Mouse (Mus musculus): ENCODE measurements around the gene Gabarap. TPM values are rescaled to one million over a fixed set of nuclear protein-coding genes. Genes with fewer than 3 reads are reported as not detected.

Gene Gabarap
- polyA plus RNA-seq, 1 experiment, result 719 TPM

DNA sequence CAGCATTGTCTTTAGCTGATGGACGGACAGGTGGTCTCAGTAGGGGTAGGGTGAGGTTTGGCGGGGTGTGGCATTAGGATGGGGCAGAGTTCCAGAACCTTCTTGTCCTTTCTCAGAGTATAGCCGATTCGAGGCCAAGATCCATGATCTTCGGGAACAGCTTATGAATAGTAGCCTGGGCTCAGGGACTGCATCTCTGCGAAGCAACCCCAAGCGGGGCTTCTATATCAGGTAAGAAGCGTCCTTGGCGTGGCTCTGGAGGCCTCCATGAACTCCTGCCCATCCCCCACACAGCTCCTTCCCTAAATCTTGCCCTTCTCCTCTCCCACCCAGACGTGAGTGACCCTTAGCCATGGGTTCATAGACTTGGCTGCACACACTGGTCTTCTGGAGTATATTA, 48.7 kb downstream of the Gabarap start:
- no peak for DNase-seq (ENCODE audit: low read depth, low spot score)
- 92% methylated on average over 10 of the region's 10 CpGs for WGBS

DNA sequence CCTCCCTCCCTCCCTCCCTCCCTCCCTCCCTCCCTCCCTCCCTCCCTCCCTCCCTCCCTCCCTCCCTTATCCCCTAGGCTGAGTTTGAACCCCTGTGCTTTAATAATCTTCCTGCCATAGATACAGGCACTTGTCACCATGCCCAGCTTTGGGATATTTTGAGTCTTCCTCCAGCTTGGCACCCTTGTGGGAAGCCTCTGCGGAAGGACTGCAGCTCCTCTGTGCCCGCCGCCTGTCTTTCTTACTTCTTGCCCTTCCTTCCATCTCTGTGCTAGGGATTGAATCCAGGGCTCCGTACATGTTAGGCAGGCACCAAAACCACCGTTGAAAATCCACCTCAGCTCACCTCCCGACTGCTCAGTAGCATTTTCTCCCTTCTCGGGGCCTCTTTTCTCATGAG, 49.2 kb downstream of the Gabarap start:
- no peak for DNase-seq (ENCODE audit: low read depth, low spot score)
- 88% methylated on average over 7 of the region's 7 CpGs for WGBS

DNA sequence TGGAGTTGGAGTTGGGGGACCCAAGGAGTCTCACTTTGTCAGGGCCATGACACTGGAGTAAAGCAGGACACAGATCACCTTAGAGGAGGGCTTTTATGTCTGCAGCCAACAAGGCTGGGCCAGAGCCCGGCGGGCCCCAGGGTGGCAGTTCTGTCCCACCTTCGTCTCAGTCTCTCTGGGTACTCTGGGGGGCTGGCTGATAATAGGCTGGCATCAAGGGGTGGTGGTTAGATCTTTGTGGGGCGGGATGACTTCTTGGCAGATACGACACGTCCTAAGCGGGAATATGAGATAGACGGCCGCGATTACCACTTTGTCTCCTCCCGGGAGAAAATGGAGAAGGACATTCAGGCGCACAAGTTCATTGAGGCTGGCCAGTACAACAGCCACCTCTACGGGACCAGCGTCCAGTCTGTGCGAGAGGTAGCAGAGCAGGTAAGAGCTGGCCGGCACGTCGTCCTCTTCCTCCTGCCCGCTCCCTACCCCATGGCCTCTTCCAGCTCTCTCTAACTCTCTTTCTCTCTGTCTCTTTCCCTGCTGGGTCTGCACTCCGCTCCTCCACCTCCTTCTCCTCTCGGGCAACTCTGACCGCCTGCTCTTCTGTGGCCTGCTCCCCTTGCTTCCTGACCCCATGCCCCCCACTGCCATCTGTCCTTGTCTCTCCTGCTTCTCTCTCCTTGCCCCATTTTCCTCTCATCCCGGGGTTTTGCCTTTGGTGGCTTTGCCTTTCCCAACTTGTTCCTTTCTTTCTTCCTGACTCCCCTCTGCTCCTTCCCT, 51.6 kb downstream of the Gabarap start:
- DNase-seq (ENCODE audit: low read depth, low spot score), result no peak
- WGBS, result 85% methylated on average over 23 of the region's 23 CpGs

DNA sequence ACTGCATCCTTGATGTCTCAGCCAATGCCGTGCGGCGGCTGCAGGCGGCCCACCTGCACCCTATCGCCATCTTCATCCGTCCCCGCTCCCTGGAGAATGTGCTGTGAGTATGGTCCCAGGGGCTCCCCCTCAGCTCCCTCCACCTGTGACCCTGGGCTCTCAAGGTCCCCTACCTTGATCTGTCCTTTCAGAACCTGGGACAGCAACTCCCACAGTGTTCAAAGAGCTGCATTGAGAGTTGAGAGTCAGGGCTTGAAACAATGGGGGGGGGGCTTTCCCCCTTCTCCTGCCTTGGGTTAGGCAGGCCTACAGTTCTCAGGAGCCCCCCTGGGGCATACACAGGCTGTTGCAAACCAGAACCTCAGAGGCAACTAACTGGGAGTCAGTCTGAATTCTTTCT, 52.7 kb downstream of the Gabarap start:
- 90% methylated on average over 7 of the region's 7 CpGs for WGBS
- no peak for DNase-seq (ENCODE audit: low read depth, low spot score)

Other genes with a start within 250 kb of the Gabarap start
- gene Polr2a, start 232.5 kb upstream of the Gabarap start, polyA plus RNA-seq (2012; rRNA removed), result 17.5 and 33.3 TPM in 2 replicates
- gene Slc35g3, start 229.2 kb upstream of the Gabarap start, polyA plus RNA-seq (2012; rRNA removed), result 0.07 TPM in 1 of 2 replicates, not detected in the other
- gene Zbtb4, start 225.2 kb upstream of the Gabarap start, polyA plus RNA-seq (2012; rRNA removed), result 7.5 and 10.7 TPM in 2 replicates
- gene Chrnb1, start 195.2 kb upstream of the Gabarap start, polyA plus RNA-seq (2012; rRNA removed), result 7.3 and 10.3 TPM in 2 replicates
- 2.8 and 4.4 TPM in 2 replicates for gene Fgf11, start 189.3 kb upstream of the Gabarap start, polyA plus RNA-seq (2012; rRNA removed)
- gene Tmem102, start 185.5 kb upstream of the Gabarap start, polyA plus RNA-seq (2012; rRNA removed), result 38.7 and 39.1 TPM in 2 replicates
- not detected in 2 replicates for gene Gm39566, start 175.8 kb upstream of the Gabarap start, polyA plus RNA-seq (2012; rRNA removed)
- not detected in 2 replicates for gene Spem2, start 172.7 kb upstream of the Gabarap start, polyA plus RNA-seq (2012; rRNA removed)
- gene Spem1, start 169.0 kb upstream of the Gabarap start, polyA plus RNA-seq (2012; rRNA removed), result 0.12 TPM in 1 of 2 replicates, not detected in the other
- gene Nlgn2, start 153.4 kb upstream of the Gabarap start, polyA plus RNA-seq (2012; rRNA removed), result 5.1 and 7.0 TPM in 2 replicates
- gene Tmem256, start 152.6 kb upstream of the Gabarap start, polyA plus RNA-seq (2012; rRNA removed), result 194 and 208 TPM in 2 replicates
- gene Plscr3, start 144.8 kb upstream of the Gabarap start, polyA plus RNA-seq (2012; rRNA removed), result 31.6 and 36.1 TPM in 2 replicates
- 28.8 and 34.4 TPM in 2 replicates for gene Tnk1, start 132.4 kb upstream of the Gabarap start, polyA plus RNA-seq (2012; rRNA removed)
- gene Tmem95, start 113.1 kb upstream of the Gabarap start, polyA plus RNA-seq (2012; rRNA removed), result not detected in 2 replicates
- 1.8 and 3.0 TPM in 2 replicates for gene Kctd11, start 109.7 kb upstream of the Gabarap start, polyA plus RNA-seq (2012; rRNA removed)
- gene Acap1, start 95.6 kb upstream of the Gabarap start, polyA plus RNA-seq (2012; rRNA removed), result 16.1 and 16.4 TPM in 2 replicates
- gene 2810408A11Rik, start 90.2 kb upstream of the Gabarap start, polyA plus RNA-seq (2012; rRNA removed), result 3.0 and 3.8 TPM in 2 replicates
- gene Neurl4, start 90.1 kb upstream of the Gabarap start, polyA plus RNA-seq (2012; rRNA removed), result 24.4 and 36.7 TPM in 2 replicates
- gene Gps2, start 77.3 kb upstream of the Gabarap start, polyA plus RNA-seq (2012; rRNA removed), result 69.2 and 79.9 TPM in 2 replicates
- gene Eif5a, start 69.2 kb upstream of the Gabarap start, polyA plus RNA-seq (2012; rRNA removed), result 619 and 694 TPM in 2 replicates
- 14.7 and 16.5 TPM in 2 replicates for gene Ybx2, start 55.3 kb upstream of the Gabarap start, polyA plus RNA-seq (2012; rRNA removed)
- 27.4 and 27.5 TPM in 2 replicates for gene Slc2a4, start 43.0 kb upstream of the Gabarap start, polyA plus RNA-seq (2012; rRNA removed)
- gene Cldn7, start 26.4 kb upstream of the Gabarap start, polyA plus RNA-seq (2012; rRNA removed), result 1,377 and 1,643 TPM in 2 replicates
- gene Ctdnep1, start 10.0 kb upstream of the Gabarap start, polyA plus RNA-seq (2012; rRNA removed), result 134 and 154 TPM in 2 replicates
- gene Elp5, start 8.6 kb upstream of the Gabarap start, polyA plus RNA-seq (2012; rRNA removed), result 70.5 and 78.1 TPM in 2 replicates
- gene Phf23, start 4.6 kb downstream of the Gabarap start, polyA plus RNA-seq (2012; rRNA removed), result 16.3 and 17.3 TPM in 2 replicates
- gene Dvl2, start 9.5 kb downstream of the Gabarap start, polyA plus RNA-seq (2012; rRNA removed), result 5.5 and 5.8 TPM in 2 replicates
- 92.8 and 125 TPM in 2 replicates for gene Acadvl, start 24.3 kb downstream of the Gabarap start, polyA plus RNA-seq (2012; rRNA removed)
- gene Dlg4, start 25.8 kb downstream of the Gabarap start, polyA plus RNA-seq (2012; rRNA removed), result 5.1 and 5.9 TPM in 2 replicates
- gene Asgr1, start 62.9 kb downstream of the Gabarap start, polyA plus RNA-seq (2012; rRNA removed), result not detected in 2 replicates
- gene Asgr2, start 101.5 kb downstream of the Gabarap start, polyA plus RNA-seq (2012; rRNA removed), result 0.25 and 0.32 TPM in 2 replicates
- 3.5 and 5.2 TPM in 2 replicates for gene Mgl2, start 139.2 kb downstream of the Gabarap start, polyA plus RNA-seq (2012; rRNA removed)
- gene Clec10a, start 165.1 kb downstream of the Gabarap start, polyA plus RNA-seq (2012; rRNA removed), result 1.4 and 2.9 TPM in 2 replicates
- gene Slc16a11, start 221.6 kb downstream of the Gabarap start, polyA plus RNA-seq (2012; rRNA removed), result 4.5 and 5.3 TPM in 2 replicates
- gene Slc16a13, start 229.9 kb downstream of the Gabarap start, polyA plus RNA-seq (2012; rRNA removed), result 3.8 and 5.3 TPM in 2 replicates
- 1.2 and 1.5 TPM in 2 replicates for gene Bcl6b, start 238.7 kb downstream of the Gabarap start, polyA plus RNA-seq (2012; rRNA removed)
- 53.9 and 65.7 TPM in 2 replicates for gene 0610010K14Rik, start 246.8 kb downstream of the Gabarap start, polyA plus RNA-seq (2012; rRNA removed)
- gene Gm21988, start 248.7 kb downstream of the Gabarap start, polyA plus RNA-seq (2012; rRNA removed), result 6.0 and 6.1 TPM in 2 replicates
- 163 and 175 TPM in 2 replicates for gene Rnasek, start 248.7 kb downstream of the Gabarap start, polyA plus RNA-seq (2012; rRNA removed)